Mouse (Mus musculus) ES-E14 (cell line): Measurements from ENCODE around the gene Acod1. TPM values are rescaled to one million over a fixed set of nuclear protein-coding genes. Genes with fewer than 3 reads are reported as not detected.

Experiments
- DNase-seq: peaks from one replicate; pipeline ENCODE4 v3.0.0-alpha.2; 2013; ENCODE audit warnings: low read depth, low spot score
- H3K27ac ChIP-seq: 2 replicates; pipeline ENCODE4 v1.5.1; 2012; ENCODE audit warnings: low read depth, mild to moderate bottlenecking, low read length, moderate library complexity, mixed read lengths; ENCODE audit not compliant: poor library complexity, insufficient read depth, severe bottlenecking
- H3K36me3 ChIP-seq: 2 replicates; pipeline ENCODE4 v1.6.1; 2012; ENCODE audit warnings: mild to moderate bottlenecking, low read length, moderate library complexity, mixed read lengths; ENCODE audit not compliant: control insufficient read depth, poor library complexity, insufficient read depth, severe bottlenecking
- H3K4me1 ChIP-seq, 2 experiments: fragments of 150-350 bp in 1 of 2; sonication (generic) in 1 of 2; 2 replicates each; pipeline ENCODE4 v1.6.1; 2012; ENCODE audit warnings: low read length in 2 of 2, mild to moderate bottlenecking in 1 of 2, mixed read lengths in 1 of 2; ENCODE audit not compliant: control insufficient read depth in 2 of 2, insufficient read depth in 2 of 2, poor library complexity in 1 of 2
- H3K4me3 ChIP-seq, 2 experiments: fragments of 150-350 bp in 1 of 2; sonication (generic) in 1 of 2; 2 replicates each; pipeline ENCODE4 v1.5.1; 2012; ENCODE audit warnings: low read length in 2 of 2, low read depth in 1 of 2, mild to moderate bottlenecking in 1 of 2, mixed read lengths in 1 of 2; ENCODE audit not compliant: insufficient read depth in 1 of 2, poor library complexity in 1 of 2, severe bottlenecking in 1 of 2
- H3K9ac ChIP-seq: 2 replicates; pipeline ENCODE4 v1.6.1; 2012; ENCODE audit warnings: low read depth, mild to moderate bottlenecking, low read length, mixed read lengths; ENCODE audit not compliant: poor library complexity, insufficient read depth, severe bottlenecking
- H3K9me3 ChIP-seq: fragments of 150-350 bp; sonication (generic); 2 replicates; pipeline ENCODE4 v1.6.1; 2012; ENCODE audit warnings: low read depth, mild to moderate bottlenecking, low read length; ENCODE audit not compliant: control insufficient read depth, insufficient read depth
- CHD2 ChIP-seq: IDR thresholded peaks from 2 replicates; pipeline ENCODE4 v1.6.1; 2014; ENCODE audit warnings: mild to moderate bottlenecking, low read depth, low read length, inconsistent platforms
- HCFC1 ChIP-seq: IDR thresholded peaks from 2 replicates; pipeline ENCODE4 v1.6.1; 2012; ENCODE audit warnings: low read length, inconsistent platforms, borderline replicate concordance; ENCODE audit not compliant: insufficient read depth
- MAFK ChIP-seq: IDR thresholded peaks from 2 replicates; pipeline ENCODE4 v1.6.1; 2014; ENCODE audit warnings: mild to moderate bottlenecking, low read depth, low read length, inconsistent platforms; ENCODE audit not compliant: insufficient read depth
- ZC3H11A ChIP-seq: IDR thresholded peaks from 2 replicates; pipeline ENCODE4 v1.6.1; 2012; ENCODE audit warnings: low read depth, mild to moderate bottlenecking, inconsistent platforms, low read length, borderline replicate concordance
- ZNF384 ChIP-seq: IDR thresholded peaks from 2 replicates; pipeline ENCODE4 v1.6.1; 2012; ENCODE audit warnings: low read depth, low read length, inconsistent platforms
- in situ Hi-C, 2 experiments: fragments of 600-800 bp; cut with MboI; formaldehyde crosslinking; loops; one replicate each; pipeline ENCODE4 v1.15.1; 2025; ENCODE audit warnings: low sequenced_read_pairs in 2 of 2, inconsistent platforms in 1 of 2; ENCODE audit not compliant: unreplicated experiment in 2 of 2
- total RNA-seq: library from RNA; depleted of rRNA; stranded (reverse); fragments of 300-350 nt; gene quantifications from 2 replicates; pipeline ENCODE4 v1.2.3, GENCODE M21; 2012

Gene Acod1
- total RNA-seq, 1 experiment, result not detected

GRCm38 (mm10) chr14:103079209-103079977 lies 32.6 kb downstream of the Acod1 start:
- H3K9ac ChIP-seq, result no peak overlapping the region
- H3K4me3 ChIP-seq, result no peak overlapping the region
- H3K4me1 ChIP-seq, result peaks cover 0 to 10% of the 10 kb centered on the region in 2 experiments; a peak in 2 of 4 replicates
- in situ Hi-C loops, result no loop called here
- TF ChIP-seq ZC3H11A (no peak), MAFK (no peak), ZNF384 (no peak), HCFC1 (no peak), CHD2 (no peak)
- DNase-seq, result no peak
- no peak overlapping the region for H3K27ac ChIP-seq
- no peaks in the 10 kb centered on the region for H3K9me3 ChIP-seq
- H3K36me3 ChIP-seq, result peaks cover 17% of the 10 kb centered on the region

GRCm38 (mm10) chr14:103085840-103086533 lies 39.2 kb downstream of the Acod1 start:
- no peak overlapping the region for H3K9ac ChIP-seq
- no peak for TF ChIP-seq HCFC1
- TF ChIP-seq ZNF384, result no peak
- no peak for TF ChIP-seq MAFK
- no peak for TF ChIP-seq ZC3H11A
- no peak for TF ChIP-seq CHD2
- H3K9me3 ChIP-seq, result no peaks in the 10 kb centered on the region
- no peak overlapping the region for H3K4me3 ChIP-seq
- no peaks in the 10 kb centered on the region; a peak in 1 of 4 replicates for H3K4me1 ChIP-seq
- in situ Hi-C loops, result no loop called here
- no peak overlapping the region for H3K27ac ChIP-seq
- H3K36me3 ChIP-seq, result peaks cover 30% of the 10 kb centered on the region
- no peak for DNase-seq

DNA sequence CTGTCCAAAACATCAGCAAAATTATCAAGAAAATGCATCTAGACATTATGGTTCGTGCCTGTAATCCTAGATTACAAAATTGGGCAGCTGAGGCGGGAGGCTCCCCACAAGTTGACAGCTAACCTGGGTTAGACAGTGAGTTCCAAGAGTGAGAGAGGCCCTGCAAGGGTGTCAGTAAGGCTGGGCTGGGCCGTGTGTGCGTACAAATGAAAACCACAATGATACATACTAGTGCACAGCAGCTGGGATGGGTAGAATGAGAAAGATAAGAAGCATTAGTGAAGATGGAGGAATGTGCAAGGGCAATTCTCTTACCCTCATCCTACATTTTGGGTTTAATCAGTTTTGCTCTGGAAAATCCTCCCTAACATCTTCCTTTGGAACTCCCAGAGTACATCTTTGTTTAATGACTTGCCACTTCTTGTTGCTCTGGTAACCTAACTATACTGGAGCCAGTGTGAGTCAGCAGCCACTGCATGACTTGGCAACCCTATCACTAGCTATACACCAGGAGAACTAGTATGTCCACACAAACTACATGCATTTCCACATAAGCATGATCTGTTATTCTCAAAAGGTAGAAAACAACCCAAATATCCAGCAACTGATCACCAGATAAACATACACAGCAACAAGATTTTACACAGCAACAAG lies 40.0 kb downstream of the Acod1 start:
- peaks cover 32% of the 10 kb centered on the region for H3K36me3 ChIP-seq
- H3K9ac ChIP-seq, result no peak overlapping the region
- H3K27ac ChIP-seq, result no peak overlapping the region
- in situ Hi-C loops, result no loop called here
- DNase-seq, result no peak
- TF ChIP-seq HCFC1 (no peak), CHD2 (no peak), ZC3H11A (no peak), MAFK (no peak), ZNF384 (no peak)
- no peaks in the 10 kb centered on the region for H3K9me3 ChIP-seq
- no peaks in the 10 kb centered on the region; a peak in 1 of 4 replicates for H3K4me1 ChIP-seq
- no peak overlapping the region for H3K4me3 ChIP-seq

DNA sequence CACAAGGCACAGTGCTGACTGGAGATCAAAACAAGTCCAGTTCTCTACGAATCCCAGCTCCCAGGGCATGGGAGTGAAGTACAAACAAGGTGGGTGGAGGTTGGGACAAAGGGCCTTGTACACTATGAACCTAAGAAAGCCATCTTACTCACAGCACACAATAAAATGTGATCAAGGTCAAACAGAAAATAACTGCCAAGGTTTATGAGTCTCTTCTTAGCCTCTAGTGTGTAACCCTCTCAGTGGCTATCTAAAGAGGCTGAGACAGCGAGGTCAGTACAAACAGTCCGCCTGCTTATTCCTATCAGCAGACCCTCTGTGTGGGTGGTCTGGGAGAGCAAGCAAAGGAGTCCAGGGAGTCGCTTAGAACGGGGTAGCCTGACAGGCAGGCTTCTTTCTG lies 41.1 kb downstream of the Acod1 start:
- H3K4me1 ChIP-seq, result no peaks in the 10 kb centered on the region; a peak in 1 of 4 replicates
- H3K4me3 ChIP-seq, result no peak overlapping the region
- no peak overlapping the region for H3K9ac ChIP-seq
- in situ Hi-C loops, result no loop called here
- DNase-seq, result no peak
- H3K27ac ChIP-seq, result no peak overlapping the region
- no peaks in the 10 kb centered on the region for H3K9me3 ChIP-seq
- peaks cover 33% of the 10 kb centered on the region for H3K36me3 ChIP-seq
- no peak for TF ChIP-seq HCFC1
- TF ChIP-seq MAFK, result no peak
- no peak for TF ChIP-seq ZNF384
- TF ChIP-seq CHD2, result no peak
- TF ChIP-seq ZC3H11A, result no peak

GRCm38 (mm10) chr14:103088624-103089023 lies 41.8 kb downstream of the Acod1 start:
- peak; percentile 71 for DNase-seq

More at GRCm38 (mm10) chr14:103088624-103089023, 41.8 kb downstream of the Acod1 start:
- no peaks in the 10 kb centered on the region; a peak in 1 of 4 replicates for H3K4me1 ChIP-seq
- H3K9me3 ChIP-seq, result no peaks in the 10 kb centered on the region
- H3K36me3 ChIP-seq, result peaks cover 28% of the 10 kb centered on the region
- H3K4me3 ChIP-seq, result no peak overlapping the region
- in situ Hi-C loops, result no loop called here
- H3K9ac ChIP-seq, result no peak overlapping the region
- no peak overlapping the region for H3K27ac ChIP-seq
- TF ChIP-seq CHD2, result no peak
- no peak for TF ChIP-seq MAFK
- TF ChIP-seq ZNF384, result no peak
- TF ChIP-seq ZC3H11A, result no peak
- TF ChIP-seq HCFC1, result no peak
